Mouse (Mus musculus) heart, embryonic 15.5 days (tissue): Measurements from ENCODE around the gene Cpsf6. TPM values are rescaled to one million over a fixed set of nuclear protein-coding genes. Genes with fewer than 3 reads are reported as not detected.
A peak's percentile ranks its signal among the peaks of the same experiment; 100 is the strongest.
"Not testable (repeated sequence)": the region's sequence is repeated elsewhere in the genome, so short reads cannot be mapped to it uniquely, and the experiment has no call there.

Experiments used
- ATAC-seq: fragments of 200-750 bp; cut with Nextera tagmentation; replicated peaks from 2 replicates; pipeline ENCODE4 v1.8.0; 2017; ENCODE audit warnings: low read depth, moderate TSS enrichment; ENCODE audit not compliant: insufficient number of reproducible peaks, insufficient read depth, low FRiP score
- H3K27ac ChIP-seq: fragments of 300-500 bp; sonication (generic); 2 replicates; pipeline ENCODE4 v1.5.1; 2015; ENCODE audit warnings: mild to moderate bottlenecking, inconsistent platforms
- H3K27me3 ChIP-seq: fragments of 300-500 bp; sonication (generic); 2 replicates; pipeline ENCODE4 v1.6.1; 2015; ENCODE audit warnings: inconsistent platforms
- H3K36me3 ChIP-seq: fragments of 300-500 bp; sonication (generic); 2 replicates; pipeline ENCODE4 v1.6.1; 2015; ENCODE audit warnings: mild to moderate bottlenecking, inconsistent platforms
- H3K4me1 ChIP-seq: fragments of 300-500 bp; sonication (generic); replicated peaks from 2 replicates; pipeline ENCODE4 v1.6.1; 2015; ENCODE audit warnings: inconsistent platforms
- H3K4me2 ChIP-seq: fragments of 300-500 bp; sonication (generic); 2 replicates; pipeline ENCODE4 v1.6.1; 2015; ENCODE audit warnings: inconsistent platforms, mild to moderate bottlenecking, moderate library complexity
- H3K4me3 ChIP-seq: fragments of 300-500 bp; sonication (generic); 2 replicates; pipeline ENCODE4 v1.5.1; 2015; ENCODE audit warnings: mild to moderate bottlenecking, inconsistent platforms
- H3K9ac ChIP-seq: fragments of 300-500 bp; sonication (generic); 2 replicates; pipeline ENCODE4 v1.6.1; 2015; ENCODE audit warnings: mild to moderate bottlenecking, inconsistent platforms
- H3K9me3 ChIP-seq: fragments of 300-500 bp; sonication (generic); replicated peaks from 2 replicates; pipeline ENCODE4 v1.6.1; 2016; ENCODE audit warnings: inconsistent platforms
- WGBS: fragments of 180-500 bp; shearing (Covaris S2); methylation state at CpG from one replicate; pipeline ENCODE4 v1.1.7; 2015; ENCODE audit warnings: mixed read lengths; 5-methylcytosine and 5-hydroxymethylcytosine counted together
- polyA plus RNA-seq: library from polyadenylated mRNA; unstranded; fragments of >200 nt; fragmentation: Nextera tagmentation; extraction: Ambion mirVana; gene quantifications from 2 replicates; pipeline ENCODE4 v1.2.1, GENCODE M21; 2015

The Cpsf6 gene
- polyA plus RNA-seq, 1 experiment from 2014 or later, result 78.5 TPM

DNA sequence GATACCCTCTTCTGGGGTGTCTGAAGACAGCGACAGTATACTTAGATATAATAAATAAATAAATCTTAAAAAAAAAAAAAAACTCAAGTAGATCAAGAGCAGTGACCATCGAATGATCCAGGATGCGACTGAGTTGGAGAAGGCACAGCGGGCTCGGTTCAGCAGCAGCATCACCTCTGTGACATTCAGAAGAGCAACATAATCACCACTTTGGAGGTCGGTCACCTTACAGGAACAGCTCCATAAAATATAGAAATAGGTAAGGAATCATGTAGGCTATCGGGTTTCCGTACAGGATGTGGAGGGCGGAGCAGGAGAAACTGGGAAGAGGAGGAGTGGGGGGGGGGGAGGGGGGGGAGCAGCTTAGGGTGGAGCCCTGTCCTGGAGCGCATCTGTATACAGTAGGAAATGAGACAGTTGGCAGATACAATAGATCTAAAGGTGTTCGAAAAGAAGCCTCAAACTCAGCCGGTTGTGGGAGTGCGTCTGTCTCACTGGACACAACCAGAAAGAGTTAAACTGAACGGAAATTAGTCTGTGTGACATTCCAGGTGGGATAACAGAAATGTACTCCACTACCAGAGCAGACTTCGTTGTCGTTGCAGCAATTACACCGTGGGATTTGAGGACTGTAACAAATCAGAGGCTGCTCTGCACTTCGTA, 16.7 kb upstream of the Cpsf6 start:
- WGBS, result 41% methylated on average over 18 of the region's 18 CpGs
- Histone ChIP-seq H3K4me3 (peak overlapping the region; percentile 6; the same call in 1 of the 2 replicates), H3K4me1 (0 out of 2 replicates have a peak, but pooled peaks cover 3% of the 10 kb centered on the region), H3K9ac (no peak overlapping the region), H3K27me3 (no peaks in the 10 kb centered on the region), H3K36me3 (no peaks in the 10 kb centered on the region), H3K4me2 (peak overlapping the region; percentile 48), H3K9me3 (no peaks in the 10 kb centered on the region), H3K27ac (no peak overlapping the region)
- ATAC-seq, result no peak

DNA sequence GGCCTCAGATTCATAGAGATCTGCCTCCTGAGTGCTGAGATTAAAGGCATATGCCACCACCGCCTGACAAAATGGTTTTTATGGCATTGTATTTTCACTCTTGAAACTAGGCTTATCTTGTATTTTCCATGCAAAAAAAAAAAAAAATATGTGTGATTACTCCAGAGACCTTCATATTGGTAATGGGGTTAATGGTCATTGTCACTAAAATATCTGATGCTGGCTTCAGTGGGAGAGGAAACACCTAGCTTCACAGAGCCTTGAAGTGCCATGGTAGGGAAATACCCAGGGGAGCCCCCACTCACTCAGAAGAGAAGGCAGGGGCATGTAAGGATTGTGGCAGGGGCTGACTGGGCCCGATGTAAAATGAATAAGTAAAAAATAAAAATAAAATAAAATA, 16.0 kb upstream of the Cpsf6 start:
- 95% methylated on average over 2 of the region's 2 CpGs for WGBS
- Histone ChIP-seq H3K27me3 (no peaks in the 10 kb centered on the region), H3K9me3 (no peaks in the 10 kb centered on the region), H3K9ac (no peak overlapping the region), H3K4me1 (0 out of 2 replicates have a peak, but pooled peaks cover 3% of the 10 kb centered on the region), H3K36me3 (no peaks in the 10 kb centered on the region), H3K4me2 (no peak overlapping the region), H3K27ac (no peak overlapping the region), H3K4me3 (no peak overlapping the region)
- no peak for ATAC-seq

- Histone ChIP-seq H3K27ac (no peak overlapping the region), H3K4me1 (0 out of 2 replicates have a peak, but pooled peaks cover 3% of the 10 kb centered on the region), H3K4me3 (no peak overlapping the region), H3K4me2 (no peak overlapping the region), H3K27me3 (no peaks in the 10 kb centered on the region), H3K9me3 (no peaks in the 10 kb centered on the region), H3K36me3 (no peaks in the 10 kb centered on the region), H3K9ac (no peak overlapping the region)
- WGBS, result 79% methylated on average over 3 of the region's 3 CpGs
- ATAC-seq, result no peak
Measured at GRCm38 (mm10) chr10:117394738-117395550, 15.1 kb upstream of the Cpsf6 start.

DNA sequence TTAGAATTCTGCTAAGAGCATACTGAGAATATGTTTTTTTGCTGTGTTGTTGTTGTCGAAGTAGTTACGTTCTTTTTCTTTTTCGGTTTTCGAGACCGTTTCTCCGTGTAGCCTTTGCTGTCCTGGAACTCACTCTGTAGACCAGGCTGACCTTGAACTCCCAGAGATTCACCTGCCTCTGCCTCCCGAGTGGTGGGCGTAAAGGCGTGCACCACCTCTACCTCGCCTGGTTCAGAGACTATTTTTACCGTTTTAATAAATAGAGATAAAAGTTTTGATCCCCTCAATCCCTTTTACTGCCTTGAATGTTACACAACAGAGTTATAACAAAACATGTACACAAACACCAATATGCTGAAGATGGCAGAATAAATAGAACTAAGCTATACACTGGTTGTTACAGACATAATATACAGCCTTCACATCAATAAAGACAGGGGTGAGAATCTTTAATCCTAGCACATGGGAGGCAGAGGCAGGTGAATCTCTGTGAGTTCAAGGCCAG, 14.1 kb upstream of the Cpsf6 start:
- Histone ChIP-seq H3K9me3 (no peaks in the 10 kb centered on the region), H3K36me3 (no peaks in the 10 kb centered on the region), H3K4me1 (0 out of 2 replicates have a peak, but pooled peaks cover 3% of the 10 kb centered on the region), H3K9ac (peak overlapping the region; percentile 49), H3K4me3 (peak overlapping the region; percentile 48), H3K27ac (peak overlapping the region; percentile 46; the same call in 1 of the 2 replicates), H3K27me3 (no peaks in the 10 kb centered on the region), H3K4me2 (peak overlapping the region; percentile 74)
- 53% methylated on average over 11 of the region's 11 CpGs for WGBS
- ATAC-seq, result no peak

DNA sequence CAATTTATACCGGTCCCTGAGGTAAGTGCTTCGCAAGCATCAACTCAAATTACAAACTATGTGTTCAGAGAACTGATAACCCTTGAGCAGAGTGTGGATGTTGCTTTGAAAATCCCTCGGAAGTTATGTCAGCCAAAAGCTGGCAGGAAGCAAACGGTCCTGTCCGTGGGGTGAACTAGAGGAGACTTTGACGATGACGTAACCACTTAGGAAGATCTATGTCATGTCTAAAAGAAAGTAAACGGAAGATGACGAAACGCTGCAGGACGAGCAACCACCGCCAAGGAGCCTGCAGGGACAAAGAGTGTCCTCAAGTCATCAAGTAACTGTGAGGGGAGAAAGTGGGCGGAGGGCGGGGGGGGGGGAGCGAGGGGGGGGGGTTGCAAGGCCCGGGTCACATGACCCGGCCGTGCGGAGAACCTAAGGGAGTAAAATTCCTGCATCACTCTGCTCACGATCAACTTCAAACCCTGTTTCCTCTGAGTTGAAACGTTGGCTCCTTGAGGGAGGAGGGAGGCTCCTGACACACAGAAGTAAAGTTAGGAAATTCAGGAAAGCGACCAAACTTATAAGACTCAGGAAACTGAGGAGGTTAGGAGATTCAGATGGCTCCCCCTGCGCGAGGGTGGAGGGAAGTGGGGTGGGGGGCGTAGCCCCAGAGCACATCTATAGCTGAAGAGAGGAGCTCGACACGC, 13.5 kb upstream of the Cpsf6 start:
- Histone ChIP-seq H3K9ac (peak overlapping the region; percentile 49), H3K4me3 (peak overlapping the region; percentile 48), H3K27ac (peak overlapping the region; percentile 46; the same call in 1 of the 2 replicates), H3K4me1 (0 out of 2 replicates have a peak, but pooled peaks cover 3% of the 10 kb centered on the region), H3K4me2 (peak overlapping the region; percentile 74), H3K36me3 (no peaks in the 10 kb centered on the region), H3K9me3 (no peaks in the 10 kb centered on the region), H3K27me3 (no peaks in the 10 kb centered on the region)
- WGBS, result under 1% methylated on average over 27 of the region's 27 CpGs
- ATAC-seq, result peak; percentile 71

DNA sequence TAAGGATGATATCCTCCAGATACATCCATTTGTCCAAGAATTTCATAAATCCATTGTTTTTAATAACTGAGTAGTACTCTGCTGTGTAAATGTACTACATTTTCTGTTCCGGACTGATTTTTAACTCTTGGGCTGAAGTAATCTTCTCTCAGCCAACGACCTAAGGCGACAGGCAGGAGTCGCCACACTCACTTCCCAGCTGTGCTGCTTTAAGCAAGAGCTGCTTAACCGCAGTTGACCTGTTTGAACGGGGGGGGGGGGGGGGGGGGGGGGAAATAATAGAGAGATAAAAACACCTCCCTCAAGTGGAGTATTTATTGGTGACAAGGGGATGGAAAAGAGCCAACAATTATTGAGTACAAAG, 13.0 kb upstream of the Cpsf6 start:
- H3K4me1 ChIP-seq, result 0 out of 2 replicates have a peak, but pooled peaks cover 3% of the 10 kb centered on the region
- no peak overlapping the region; the same call in 1 of the 2 replicates for H3K9ac ChIP-seq

DNA sequence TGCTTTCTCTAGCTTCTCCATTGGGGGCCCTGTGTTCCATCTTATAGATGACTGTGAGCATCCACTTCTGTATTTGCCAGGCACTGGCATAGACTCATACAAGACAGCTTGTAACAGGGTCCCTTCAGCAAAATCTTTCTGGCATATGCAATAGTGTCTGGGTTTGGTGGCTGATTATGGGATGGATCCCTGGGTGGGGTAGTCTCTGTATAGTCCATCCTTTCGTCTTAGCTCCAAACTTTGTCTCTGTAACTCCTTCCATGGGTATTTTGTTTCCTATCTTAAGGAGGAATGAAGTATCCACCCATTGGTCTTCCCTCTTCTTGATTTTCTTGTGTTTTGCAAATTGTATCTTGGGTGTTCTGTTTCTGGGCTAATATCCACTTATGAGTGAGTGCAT, 12.6 kb upstream of the Cpsf6 start:
- H3K4me1 ChIP-seq, H3K36me3 ChIP-seq, ATAC-seq, H3K27me3 ChIP-seq, H3K9ac ChIP-seq, H3K4me2 ChIP-seq, H3K27ac ChIP-seq, H3K9me3 ChIP-seq, H3K4me3 ChIP-seq: not testable (repeated sequence)
- 96% methylated on average over 1 of the region's 1 CpGs for WGBS

More for the DNA sequence above, 13.0 kb upstream of the Cpsf6 start:
- H3K36me3 ChIP-seq, result no peaks in the 10 kb centered on the region
- H3K9me3 ChIP-seq, result no peaks in the 10 kb centered on the region
- WGBS, result 7% methylated on average over 6 of the region's 6 CpGs
- no peak for ATAC-seq
- no peaks in the 10 kb centered on the region for H3K27me3 ChIP-seq
- peak overlapping the region; percentile 48 for H3K4me3 ChIP-seq
- peak overlapping the region; percentile 74 for H3K4me2 ChIP-seq
- H3K27ac ChIP-seq, result peak overlapping the region; percentile 46; the same call in 1 of the 2 replicates

DNA sequence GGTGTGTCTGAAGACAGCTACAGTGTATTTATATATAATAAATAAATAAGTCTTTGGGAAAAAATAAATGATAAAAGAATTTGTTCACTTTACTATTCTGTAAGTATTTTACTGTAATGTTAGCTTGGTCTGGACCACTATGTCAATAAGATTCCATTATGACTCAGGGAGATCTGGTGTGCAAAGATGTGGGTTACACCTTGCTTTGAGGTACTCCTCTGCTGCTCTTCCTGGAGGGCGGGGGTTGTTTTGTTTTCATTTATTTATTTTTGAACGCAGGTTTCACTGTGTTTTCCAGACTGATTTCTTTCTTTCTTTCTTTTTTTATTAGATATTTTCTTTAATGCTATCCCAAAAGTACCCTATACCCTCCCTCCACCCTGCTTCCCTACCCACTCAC, 12.0 kb upstream of the Cpsf6 start:
- Histone ChIP-seq H3K36me3 (no peaks in the 10 kb centered on the region), H3K9me3 (no peaks in the 10 kb centered on the region), H3K9ac (no peak overlapping the region), H3K4me1 (0 out of 2 replicates have a peak, but pooled peaks cover 3% of the 10 kb centered on the region), H3K4me2 (no peak overlapping the region), H3K27me3 (no peaks in the 10 kb centered on the region), H3K27ac (no peak overlapping the region), H3K4me3 (no peak overlapping the region)
- WGBS, result 93% methylated on average over 2 of the region's 2 CpGs
- no peak for ATAC-seq

DNA sequence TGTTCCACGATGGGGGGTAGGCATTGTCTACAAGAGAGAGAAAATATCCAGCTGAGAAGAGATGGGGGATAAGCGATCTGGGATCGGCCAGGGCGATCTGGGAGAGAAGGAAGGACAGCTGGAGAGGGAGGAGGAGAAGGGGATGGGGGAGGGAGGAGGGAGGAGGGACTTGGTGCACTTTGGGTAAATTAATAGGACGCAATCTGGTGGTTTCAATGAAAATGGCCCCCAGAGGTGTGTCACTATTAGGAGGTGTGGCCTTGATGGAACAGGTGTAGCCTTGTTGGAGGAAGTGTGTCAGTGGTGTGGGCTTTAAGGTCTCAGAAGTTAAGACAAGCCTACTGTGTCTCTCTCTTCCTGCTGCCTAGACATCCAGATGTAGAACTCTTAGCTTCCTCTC, 11.2 kb upstream of the Cpsf6 start:
- no peak for ATAC-seq
- H3K4me1 ChIP-seq, result 0 out of 2 replicates have a peak, but pooled peaks cover 3% of the 10 kb centered on the region
- no peak overlapping the region for H3K27ac ChIP-seq
- WGBS, result 29% methylated on average over 5 of the region's 5 CpGs
- H3K27me3 ChIP-seq, result no peaks in the 10 kb centered on the region
- H3K9ac ChIP-seq, result no peak overlapping the region
- H3K4me3 ChIP-seq, result no peak overlapping the region
- H3K4me2 ChIP-seq, result no peak overlapping the region
- no peaks in the 10 kb centered on the region for H3K9me3 ChIP-seq
- no peaks in the 10 kb centered on the region for H3K36me3 ChIP-seq

DNA sequence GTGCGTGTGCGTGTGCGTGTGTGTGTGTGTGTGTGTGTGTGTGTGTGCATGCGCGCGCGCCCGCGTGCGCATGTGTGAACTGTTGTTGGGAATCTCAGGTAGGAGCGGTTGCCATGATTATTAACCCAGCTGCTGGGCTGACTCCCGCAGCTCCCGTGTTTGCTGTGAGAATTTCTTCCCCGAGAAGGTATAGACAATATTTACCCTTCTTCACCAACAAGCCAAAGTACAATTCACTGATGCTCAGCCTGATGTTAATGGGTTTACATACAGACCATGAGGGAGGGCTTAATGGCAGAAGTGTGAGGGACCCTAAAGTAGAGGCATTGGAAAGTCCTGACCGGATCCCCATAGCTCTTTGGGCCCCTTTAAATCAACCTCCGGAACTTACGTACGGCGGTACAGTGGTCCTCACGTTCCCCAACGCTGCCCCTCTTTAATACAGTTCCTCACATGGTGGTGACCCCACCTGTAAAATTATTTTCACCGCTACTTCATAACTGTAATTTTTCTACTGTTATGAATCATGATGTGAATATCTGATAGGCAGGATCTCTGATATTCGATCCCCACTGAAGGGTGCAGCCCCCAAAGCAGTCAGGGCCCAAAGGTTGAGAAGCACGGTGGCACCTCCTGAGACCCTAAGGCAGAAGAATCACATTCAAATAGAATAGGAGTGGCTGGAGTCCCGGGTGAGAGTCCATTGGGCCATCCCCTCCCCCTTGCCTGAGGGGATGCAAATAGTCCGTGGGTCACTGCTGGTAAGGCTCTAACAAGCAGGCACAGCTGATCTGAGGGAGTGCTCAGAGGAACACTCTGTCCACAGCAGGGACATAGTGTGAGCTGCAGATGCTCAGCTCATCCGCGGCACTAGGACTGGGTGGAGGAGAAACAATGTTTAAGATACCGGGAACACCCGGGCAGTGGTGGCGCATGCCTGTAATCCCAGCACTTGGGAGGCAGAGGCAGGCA, 10.4 kb upstream of the Cpsf6 start:
- no peak for ATAC-seq
- WGBS, result 47% methylated on average over 31 of the region's 31 CpGs
- Histone ChIP-seq H3K27me3 (no peaks in the 10 kb centered on the region), H3K36me3 (no peaks in the 10 kb centered on the region), H3K9me3 (no peaks in the 10 kb centered on the region), H3K4me3 (no peak overlapping the region), H3K9ac (no peak overlapping the region), H3K4me1 (0 out of 2 replicates have a peak, but pooled peaks cover 3% of the 10 kb centered on the region), H3K4me2 (no peak overlapping the region), H3K27ac (no peak overlapping the region)
